Mouse (Mus musculus) urinary bladder, postnatal 14 days (tissue): ENCODE results near the gene Rapgef3.

Source experiments
- DNase-seq: peaks from one replicate; pipeline ENCODE4 v3.0.0; 2021; ENCODE audit warnings: low spot score

Rapgef3 gene

DNA sequence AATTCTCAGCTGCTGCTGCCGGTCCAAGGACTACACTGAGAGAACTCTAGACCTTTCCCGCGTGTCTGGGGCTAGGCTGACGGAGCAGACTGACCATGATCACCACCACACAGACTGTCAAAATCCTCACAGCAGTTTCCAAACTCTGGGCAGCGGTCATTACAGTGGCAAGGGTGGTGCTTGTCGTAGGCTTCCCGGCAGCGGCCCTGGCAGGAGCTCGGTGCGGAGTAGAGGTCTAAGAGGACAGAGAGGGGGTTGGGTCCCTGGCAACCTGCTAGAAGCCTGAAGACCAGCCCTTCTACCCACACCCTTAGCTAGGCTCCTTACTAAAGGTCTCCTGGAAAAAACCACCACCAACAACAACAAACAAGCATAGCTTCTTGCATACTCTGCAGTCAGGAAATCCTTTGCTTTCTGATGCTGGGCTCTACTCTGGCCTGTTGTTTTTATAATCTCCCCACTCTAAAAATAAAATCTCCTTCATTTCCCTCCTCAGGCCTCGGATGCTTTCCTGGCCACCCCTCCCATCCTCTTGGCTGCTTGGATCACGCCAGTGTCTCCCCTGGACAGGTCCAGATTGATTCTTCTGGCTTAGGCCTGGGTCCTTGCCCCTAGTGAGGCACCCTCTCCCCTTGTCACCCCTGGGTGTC is 47.6 kb downstream of the Rapgef3 start:
- DNase-seq, result no peak

DNA sequence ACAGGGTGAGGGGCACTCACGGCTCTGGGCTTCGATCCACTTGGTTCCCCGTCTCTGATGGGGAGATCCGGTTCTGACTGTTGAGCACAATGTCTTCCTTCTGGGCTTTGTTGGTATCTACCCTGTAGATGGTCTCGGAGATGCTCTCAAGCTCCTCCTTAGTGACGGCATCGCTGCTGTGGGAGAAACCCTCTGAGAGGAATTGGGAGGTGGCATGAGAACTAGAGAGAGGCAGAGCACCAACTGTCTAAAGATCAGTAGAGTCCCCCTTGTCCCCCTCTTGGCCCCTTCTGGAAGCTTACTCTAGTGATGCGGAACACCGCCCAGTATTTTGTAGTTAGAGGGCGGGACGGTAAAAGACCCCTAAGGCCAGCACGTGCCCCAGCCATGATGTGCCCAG is 48.3 kb downstream of the Rapgef3 start:
- DNase-seq, result no peak

DNA sequence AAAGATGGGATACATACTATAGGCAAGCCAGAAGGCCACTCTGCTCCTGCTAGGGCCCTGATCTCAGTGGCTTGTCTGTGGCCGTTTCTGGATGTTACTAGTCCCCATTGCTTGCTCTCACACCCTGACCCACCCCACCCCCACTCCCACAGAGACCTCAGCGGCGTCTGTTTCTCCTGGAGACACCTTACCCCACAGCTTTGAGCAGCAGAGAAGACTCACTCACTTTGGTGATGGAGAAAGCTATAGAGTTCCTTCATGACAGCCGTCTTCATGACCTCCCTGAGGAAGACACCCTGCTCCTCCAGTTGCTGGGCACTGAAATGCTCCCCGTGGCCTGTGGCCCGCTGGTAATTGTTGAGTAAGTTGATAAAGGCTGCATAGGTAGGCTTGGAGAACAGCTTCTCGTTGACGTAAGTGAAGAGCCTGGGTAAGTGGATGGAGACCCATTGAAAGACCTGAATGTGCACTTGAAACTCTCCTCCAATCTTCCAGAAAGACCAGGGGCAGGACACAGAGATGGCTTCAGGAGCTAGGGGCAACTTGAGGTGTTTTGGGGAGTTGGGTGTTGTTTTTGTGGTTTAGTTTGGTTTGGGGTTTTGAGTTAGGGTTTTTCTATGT is 49.1 kb downstream of the Rapgef3 start:
- DNase-seq, result no peak

DNA sequence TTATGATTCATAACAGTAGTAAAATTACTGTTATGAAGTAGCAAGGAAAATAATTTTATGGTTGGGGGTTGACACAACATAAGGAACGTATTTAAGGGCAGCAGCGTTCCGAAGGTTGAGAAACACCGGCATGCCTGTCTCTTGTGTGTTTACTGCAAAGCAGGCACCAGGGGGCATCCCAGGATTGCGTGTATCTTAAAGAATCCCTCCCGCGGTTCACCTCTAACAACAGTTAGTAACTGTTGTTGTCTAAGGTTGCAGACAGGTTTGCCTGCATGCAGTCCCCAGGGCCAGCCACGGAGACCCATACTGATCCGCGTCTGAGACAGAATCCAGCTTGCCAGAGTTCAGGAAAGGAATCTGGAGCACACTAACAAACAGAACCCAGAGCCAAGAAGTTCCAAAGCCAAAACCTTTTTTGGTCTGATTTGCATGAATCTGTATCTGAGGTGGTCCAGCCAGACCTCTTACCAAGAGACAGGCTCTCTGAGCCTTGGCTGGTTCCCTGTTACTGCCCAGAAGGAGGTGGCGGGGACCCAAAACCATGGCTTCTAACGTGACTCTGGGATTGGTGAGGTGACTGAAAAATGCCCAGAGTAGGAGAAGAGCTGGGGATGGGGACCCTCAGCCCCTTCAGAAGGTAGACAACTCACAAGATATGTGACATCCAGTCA is 49.8 kb downstream of the Rapgef3 start:
- DNase-seq, result peak; percentile 73

DNA sequence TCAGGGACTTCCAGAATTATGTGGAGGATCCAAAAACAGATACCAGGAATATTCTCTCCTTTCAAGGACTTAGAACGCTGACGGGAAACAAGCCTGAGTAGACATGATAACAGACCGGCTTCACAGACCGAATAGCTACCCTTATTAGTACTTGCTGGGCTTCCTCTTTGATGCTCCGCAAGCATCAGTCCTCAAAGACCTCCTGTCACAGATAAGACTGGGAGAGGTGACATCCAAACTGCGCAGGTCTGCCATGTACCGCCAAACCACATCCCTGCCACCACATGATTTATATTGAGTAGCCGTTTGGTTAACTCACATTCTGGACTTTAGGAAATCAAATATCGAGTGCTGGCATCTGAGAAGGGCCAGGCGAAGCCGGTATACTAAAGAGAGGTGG is 51.0 kb downstream of the Rapgef3 start:
- no peak for DNase-seq

DNA sequence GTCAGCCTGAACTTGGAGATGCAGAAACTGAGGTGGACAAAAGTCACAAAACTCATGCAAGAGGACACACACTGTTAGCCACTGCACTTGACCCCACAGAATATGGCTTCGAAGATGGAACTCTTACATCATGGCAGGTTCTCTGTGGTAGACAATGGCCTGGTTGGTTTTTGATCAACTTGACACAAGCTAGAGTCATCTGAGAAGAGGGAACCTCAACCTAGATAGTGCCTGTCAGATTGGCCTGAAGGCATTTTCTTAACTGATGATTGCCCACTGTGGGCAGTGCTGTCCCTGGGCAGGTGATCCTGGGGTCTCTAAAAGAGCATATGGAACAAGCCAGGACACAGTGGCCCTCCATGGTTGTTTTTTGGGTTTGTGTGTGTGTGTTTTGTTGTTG is 52.0 kb downstream of the Rapgef3 start:
- DNase-seq, result no peak

DNA sequence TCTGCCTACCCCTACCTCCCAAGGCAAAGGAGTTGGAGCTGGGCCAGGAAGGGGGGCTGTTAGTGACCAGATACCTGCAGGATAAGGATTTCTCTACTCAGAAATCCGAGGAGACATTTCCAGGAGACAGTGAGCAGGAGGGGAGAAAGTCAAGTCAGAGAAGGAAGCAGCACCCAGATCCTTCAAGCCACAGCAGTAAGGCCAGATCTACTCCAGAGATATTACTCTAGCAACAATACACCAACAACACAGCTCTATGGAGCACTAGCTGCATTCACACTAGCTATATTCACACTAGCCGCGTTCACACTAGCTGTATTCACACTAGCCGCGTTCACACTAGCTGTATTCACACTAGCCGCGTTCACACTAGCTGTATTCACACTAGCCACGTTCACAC is 52.7 kb downstream of the Rapgef3 start:
- no peak for DNase-seq

DNA sequence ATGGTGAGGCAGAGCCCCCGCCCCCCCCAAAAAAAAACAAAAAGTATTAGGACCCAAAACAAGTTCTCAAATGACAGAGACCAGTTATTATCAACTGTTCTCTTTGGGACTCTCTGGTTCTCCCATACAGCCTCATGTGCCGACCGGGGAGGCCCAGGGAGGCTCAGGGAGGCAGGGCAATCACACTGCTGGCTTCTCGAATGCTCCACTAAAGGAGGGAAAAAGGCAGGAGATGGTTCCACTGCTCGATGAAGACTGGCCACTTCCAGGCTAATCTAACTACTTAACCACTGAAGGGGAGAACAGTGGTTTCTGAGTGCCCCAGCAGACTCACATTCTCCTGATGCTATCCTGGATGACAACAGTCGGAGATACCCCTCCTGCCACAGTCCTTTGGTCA is 55.2 kb downstream of the Rapgef3 start:
- no peak for DNase-seq

DNA sequence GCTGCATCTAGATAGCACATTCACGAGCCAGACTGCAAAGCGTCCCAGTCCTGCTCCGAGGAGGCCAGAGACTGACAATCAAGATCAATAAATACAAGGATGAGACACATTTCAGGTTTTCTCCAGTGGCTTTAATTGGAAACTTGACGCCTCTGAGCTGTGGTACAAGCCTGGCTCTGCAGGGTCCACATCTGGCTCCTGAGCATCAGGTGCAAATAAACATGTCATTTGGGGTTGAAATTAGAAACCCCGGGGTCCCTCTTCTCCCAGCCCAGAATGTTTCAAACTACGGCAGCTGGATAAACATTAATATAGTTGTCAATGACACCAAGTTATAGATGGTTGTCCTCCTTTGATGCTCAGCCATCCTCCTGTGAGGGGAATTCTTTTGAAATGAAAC is 56.9 kb downstream of the Rapgef3 start:
- DNase-seq, result no peak

DNA sequence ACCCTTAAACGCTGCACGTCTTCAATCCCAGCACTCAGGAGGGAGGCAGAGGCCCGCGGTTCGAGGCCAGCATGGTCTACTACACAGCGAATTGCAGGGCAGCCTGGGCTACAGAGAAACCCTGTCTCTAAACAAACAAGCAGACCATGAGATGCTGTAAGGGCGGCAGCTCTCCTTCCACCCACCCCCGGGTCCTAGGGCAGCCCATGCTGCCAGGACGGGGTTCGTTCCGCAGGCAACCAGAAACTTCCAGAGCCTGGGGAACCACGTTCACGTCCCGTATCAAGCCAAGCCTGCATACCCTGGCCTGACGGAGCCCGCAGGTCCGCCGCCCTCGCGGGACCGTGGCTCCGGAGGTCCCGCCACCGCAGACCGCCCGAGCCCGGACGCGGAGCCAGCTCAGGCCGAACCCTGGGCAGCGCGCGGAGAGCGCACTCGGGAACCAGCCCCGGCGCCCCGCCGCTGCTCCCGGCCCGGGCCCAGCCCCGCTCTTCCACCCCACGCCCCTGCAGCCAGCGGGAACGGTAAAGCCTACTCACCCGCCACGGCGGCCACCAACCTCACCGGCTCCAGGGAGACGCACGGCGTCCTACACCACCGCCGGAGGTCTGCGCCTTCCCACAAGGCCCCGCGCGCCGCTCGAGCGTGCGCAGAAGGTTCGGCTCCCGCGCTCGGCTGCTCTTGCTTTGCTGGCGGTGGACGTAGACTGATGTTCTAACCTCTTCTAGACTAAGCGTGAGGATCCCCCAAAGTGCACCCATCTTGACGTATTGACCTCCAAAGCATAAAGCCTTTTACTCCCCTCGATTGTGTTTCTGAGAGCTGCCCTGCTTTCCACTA is 62.3 kb downstream of the Rapgef3 start, which contains the start of gene Rpap3:
TSS of gene Rpap3 (minus strand) at position 615 of the 840 bp plus-strand sequence.
- DNase-seq, result peak; percentile 87

DNA sequence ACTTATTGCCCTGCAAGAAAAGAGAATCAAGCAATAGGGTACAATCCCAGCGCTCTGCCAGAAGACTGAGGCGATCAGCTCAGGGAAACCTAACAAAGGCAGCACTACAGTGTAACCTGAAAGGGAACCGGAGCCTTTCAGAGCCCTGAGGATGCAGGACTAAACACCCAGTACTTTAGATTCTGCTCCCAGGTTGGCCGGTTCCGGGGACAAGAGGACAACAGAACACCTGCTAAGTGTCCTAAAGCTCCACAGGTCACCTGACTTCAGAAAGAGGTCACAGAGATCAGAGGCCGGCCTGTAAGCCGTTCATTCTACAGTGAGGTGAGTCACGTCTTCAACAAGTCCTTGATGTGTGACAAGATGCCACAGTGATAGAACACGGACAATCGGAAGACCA is 71.2 kb downstream of the Rapgef3 start:
- DNase-seq, result no peak
